Mouse (Mus musculus) olfactory bulb, adult 2 months (tissue): ENCODE results near the gene Fam57b.

Experiments used
- CTCF ChIP-seq: fragments of 200-500 bp; IDR thresholded peaks from 2 replicates; pipeline ENCODE4 v1.5.1; 2012; ENCODE audit warnings: low read depth, mild to moderate bottlenecking, low read length, moderate library complexity; ENCODE audit not compliant: insufficient read depth
- POLR2A ChIP-seq: fragments of 200-500 bp; IDR thresholded peaks from 2 replicates; pipeline ENCODE4 v1.6.1; 2012; ENCODE audit warnings: mild to moderate bottlenecking, low read depth, low read length, moderate library complexity; ENCODE audit not compliant: insufficient read depth

DNA sequence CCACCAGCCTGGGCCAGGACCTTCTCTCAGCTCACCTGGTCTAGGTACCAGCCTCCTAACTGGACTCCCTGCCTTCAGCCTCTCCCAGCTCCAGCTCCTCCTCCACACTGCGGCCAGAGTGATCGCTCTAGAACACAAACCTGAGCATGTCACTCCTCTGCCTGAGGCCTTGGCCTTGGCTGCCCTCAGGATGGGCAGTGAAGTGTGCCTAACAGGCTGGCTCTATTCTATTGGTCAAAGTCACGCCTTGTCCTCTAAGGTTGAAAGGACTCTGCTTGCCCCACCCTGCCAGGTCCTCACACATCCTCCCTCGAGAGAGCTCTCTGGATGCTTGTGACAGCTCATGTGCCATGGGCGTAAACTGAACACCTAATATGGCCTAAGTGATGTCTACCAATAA is 56.0 kb downstream of the Fam57b start:
- TF ChIP-seq CTCF: no peak
- TF ChIP-seq POLR2A: no peak
